Mouse (Mus musculus): ENCODE measurements around the gene Acr. TPM values are rescaled to one million over a fixed set of nuclear protein-coding genes. Genes with fewer than 3 reads are reported as not detected.
A peak's percentile ranks its signal among the peaks of the same experiment; 100 is the strongest.

Acr gene
- polyA plus RNA-seq, 1 experiment from 2014 or later = 0.06 TPM

- no peaks in the 10 kb centered on the region for H3K9me3 ChIP-seq (replicated peaks)
- no peak for ATAC-seq (ENCODE audit: low read depth)
- H3K4me1 ChIP-seq (replicated peaks) = 0 out of 2 replicates have a peak, but pooled peaks cover 1% of the 10 kb centered on the region
- H3K9ac ChIP-seq = no peak overlapping the region
- no peak overlapping the region for H3K4me2 ChIP-seq
- WGBS (ENCODE audit: insufficient replicate concordance) = 68% methylated on average over 11 of the region's 11 CpGs
- H3K36me3 ChIP-seq = no peaks in the 10 kb centered on the region
- DNase-seq = no peak
- H3K27ac ChIP-seq = no peak overlapping the region
- no peaks in the 10 kb centered on the region for H3K27me3 ChIP-seq
- no peak overlapping the region for H3K4me3 ChIP-seq (replicated peaks)
These were observed 17.5 kb downstream of the Acr start for GRCm38 (mm10) chr15:89585631-89586030.

DNA sequence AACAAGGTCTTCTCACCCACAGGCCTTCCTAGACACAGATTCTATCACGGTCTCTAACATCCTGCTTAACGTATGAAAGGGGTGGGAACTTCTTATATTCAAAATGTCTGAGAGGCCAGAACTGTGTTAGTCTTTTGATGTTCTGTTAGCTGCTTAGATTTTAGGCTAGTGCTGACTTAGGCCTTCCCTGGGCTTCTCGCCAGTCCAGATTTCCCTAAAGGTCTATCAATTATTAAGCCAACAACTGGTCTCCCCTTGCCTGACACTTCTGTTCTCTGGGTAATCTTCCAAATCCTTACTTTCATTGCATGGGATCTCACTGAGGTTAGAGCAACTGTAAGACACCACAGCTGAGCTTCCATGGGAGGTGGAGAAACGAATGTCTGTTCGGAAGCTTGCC lies 21.0 kb downstream of the Acr start:
- no peak for ATAC-seq (ENCODE audit: low read depth)
- Histone ChIP-seq H3K9ac (no peak overlapping the region), H3K36me3 (no peaks in the 10 kb centered on the region), H3K27ac (no peak overlapping the region), H3K4me3 (replicated peaks) (no peak overlapping the region), H3K9me3 (replicated peaks) (no peaks in the 10 kb centered on the region), H3K27me3 (no peaks in the 10 kb centered on the region), H3K4me1 (replicated peaks) (peaks cover 13% of the 10 kb centered on the region), H3K4me2 (no peak overlapping the region)
- 67% methylated on average over 5 of the region's 5 CpGs for WGBS (ENCODE audit: insufficient replicate concordance)
- DNase-seq = no peak

DNA sequence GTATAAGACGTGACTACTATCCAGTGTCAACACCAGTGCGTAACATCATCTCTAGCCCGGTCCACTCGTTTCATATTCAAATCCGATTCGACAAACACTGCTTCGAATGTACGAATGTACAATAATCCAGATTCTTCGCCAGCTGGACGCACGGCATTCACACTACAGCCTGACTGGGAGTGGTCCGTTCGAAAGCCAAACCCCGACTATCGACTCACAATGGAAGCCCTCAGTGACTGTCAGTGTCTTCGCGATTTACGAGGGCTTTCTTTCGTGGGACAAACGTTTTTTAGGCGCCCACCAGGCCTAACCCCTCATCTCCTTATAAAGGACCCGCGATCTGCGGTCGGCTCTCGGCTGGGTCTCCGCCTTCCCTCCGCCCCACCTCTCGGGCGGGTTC lies 23.2 kb downstream of the Acr start:
- peak overlapping the region; percentile 71 for H3K9ac ChIP-seq
- DNase-seq = no peak
- no peak overlapping the region for H3K27ac ChIP-seq
- peak; percentile 26; the same call in 1 of the 2 replicates for ATAC-seq (ENCODE audit: low read depth)
- peaks cover 13% of the 10 kb centered on the region for H3K4me1 ChIP-seq (replicated peaks)
- no peaks in the 10 kb centered on the region for H3K27me3 ChIP-seq
- no peaks in the 10 kb centered on the region for H3K36me3 ChIP-seq
- 3% methylated on average over 30 of the region's 30 CpGs for WGBS (ENCODE audit: insufficient replicate concordance)
- H3K9me3 ChIP-seq (replicated peaks) = no peaks in the 10 kb centered on the region
- H3K4me2 ChIP-seq = peak overlapping the region; percentile 72
- H3K4me3 ChIP-seq (replicated peaks) = peak overlapping the region; percentile 72

DNA sequence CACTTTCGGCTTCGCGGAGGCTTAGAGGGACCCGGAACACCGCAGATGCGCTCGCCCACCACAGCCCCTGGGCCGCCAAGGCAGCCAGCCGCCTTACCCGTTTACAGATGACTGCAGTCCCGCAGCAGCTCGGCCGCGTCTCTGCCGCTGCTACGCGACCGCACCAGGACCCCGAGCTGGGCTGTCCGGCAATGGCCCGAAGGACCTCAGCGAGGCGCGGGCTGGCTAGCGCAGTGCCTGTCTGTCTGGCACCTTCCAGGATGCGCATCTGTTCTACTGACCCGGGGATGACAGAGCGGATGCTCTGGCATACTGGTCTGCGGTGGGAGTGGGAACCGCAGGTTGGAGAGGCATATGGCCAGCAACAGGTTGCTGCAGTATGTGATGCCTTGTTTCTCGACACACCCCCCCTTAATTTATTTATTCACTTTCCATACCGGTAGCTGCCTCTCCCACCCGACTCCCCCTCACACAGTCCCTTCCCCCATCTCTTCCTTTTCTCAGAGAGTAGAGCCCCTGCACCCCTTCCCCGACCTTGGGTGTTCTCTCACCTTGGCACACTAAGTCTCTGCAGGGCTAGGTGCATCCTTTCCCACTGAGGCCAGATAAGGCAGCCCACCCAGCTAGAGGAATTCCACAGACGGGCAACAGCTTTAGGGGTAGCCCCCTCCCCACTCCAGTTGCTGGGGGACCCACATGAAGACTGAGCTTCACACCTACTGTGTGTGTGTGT lies 23.8 kb downstream of the Acr start, which contains the start of gene Rabl2:
Rabl2 (minus strand) TSS at position 201 of the 733 bp plus-strand sequence.
- under 1% methylated on average over 35 of the region's 35 CpGs for WGBS (ENCODE audit: insufficient replicate concordance)
- Histone ChIP-seq H3K27ac (no peak within 1 kb of the TSS), H3K4me2 (peak within 1 kb of the TSS; percentile 72), H3K27me3 (no peaks in the 10 kb centered on the region), H3K9ac (peak within 1 kb of the TSS; percentile 71), H3K4me3 (replicated peaks) (peak within 1 kb of the TSS; percentile 72), H3K4me1 (replicated peaks) (peaks cover 13% of the 10 kb centered on the region), H3K36me3 (no peaks in the 10 kb centered on the region), H3K9me3 (replicated peaks) (no peaks in the 10 kb centered on the region)
- DNase-seq (peak; percentile 77), ATAC-seq (ENCODE audit: low read depth) (peak; percentile 93)

DNA sequence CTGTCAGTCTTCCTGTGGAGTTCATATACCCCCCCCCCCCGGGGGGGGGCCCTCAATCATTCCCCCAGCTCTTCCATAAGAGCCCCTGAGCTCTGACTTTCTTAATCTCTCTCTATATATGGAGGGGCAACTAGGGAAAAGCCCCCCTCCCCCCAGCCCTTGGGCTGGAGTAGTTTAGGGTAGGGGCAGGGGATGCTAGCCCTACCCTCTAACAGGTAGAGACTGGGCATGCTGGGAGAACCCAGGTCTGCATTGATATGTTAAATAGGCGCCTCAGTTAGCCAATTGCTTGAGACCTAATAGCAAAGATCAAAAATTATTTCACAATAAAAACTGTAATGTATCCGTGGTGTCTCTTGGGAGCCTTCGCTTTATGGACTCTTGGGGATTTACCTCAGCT lies 24.4 kb downstream of the Acr start:
- Histone ChIP-seq H3K4me2 (peak overlapping the region; percentile 72; the same call in 1 of the 2 replicates), H3K36me3 (no peaks in the 10 kb centered on the region), H3K27me3 (no peaks in the 10 kb centered on the region), H3K9me3 (replicated peaks) (no peaks in the 10 kb centered on the region), H3K27ac (no peak overlapping the region), H3K4me1 (replicated peaks) (peaks cover 13% of the 10 kb centered on the region), H3K9ac (no peak overlapping the region; the same call in 1 of the 2 replicates), H3K4me3 (replicated peaks) (peak overlapping the region; percentile 72)
- no peak for DNase-seq
- 43% methylated on average over 4 of the region's 4 CpGs for WGBS (ENCODE audit: insufficient replicate concordance)
- no peak for ATAC-seq (ENCODE audit: low read depth)

- Histone ChIP-seq H3K9me3 (replicated peaks) (no peaks in the 10 kb centered on the region), H3K4me2 (no peak overlapping the region), H3K27me3 (no peaks in the 10 kb centered on the region), H3K27ac (no peak overlapping the region), H3K4me3 (replicated peaks) (no peak overlapping the region), H3K4me1 (replicated peaks) (no peaks in the 10 kb centered on the region), H3K36me3 (no peaks in the 10 kb centered on the region), H3K9ac (no peak overlapping the region)
- ATAC-seq (ENCODE audit: low read depth) (no peak), DNase-seq (no peak)
- WGBS (ENCODE audit: insufficient replicate concordance) = 64% methylated on average over 12 of the region's 12 CpGs
These were observed 37.9 kb downstream of the Acr start for GRCm38 (mm10) chr15:89605822-89606570.

DNA sequence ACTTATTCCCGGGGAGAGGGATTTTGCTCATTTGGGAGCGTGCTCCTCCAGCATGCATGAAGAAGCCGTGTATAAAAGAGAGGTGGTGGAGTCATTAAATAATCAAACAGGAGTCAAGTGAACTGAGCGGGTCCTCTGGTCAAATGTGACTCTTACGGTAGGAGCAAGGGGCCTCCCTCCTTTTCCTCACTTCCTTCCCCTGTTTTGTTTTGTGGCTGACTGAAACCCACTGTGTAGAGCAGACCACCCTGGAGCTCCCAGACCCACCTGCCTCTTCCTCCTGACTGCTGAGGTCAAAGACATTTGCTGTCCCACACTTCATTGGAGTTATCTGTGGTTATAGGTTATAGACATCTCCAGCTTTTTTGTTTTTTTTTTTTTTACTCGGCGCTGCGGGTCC lies 39.4 kb downstream of the Acr start:
- H3K36me3 ChIP-seq = no peaks in the 10 kb centered on the region
- 38% methylated on average over 8 of the region's 8 CpGs for WGBS (ENCODE audit: insufficient replicate concordance)
- H3K27ac ChIP-seq = no peak overlapping the region
- no peak overlapping the region for H3K9ac ChIP-seq
- H3K9me3 ChIP-seq (replicated peaks) = no peaks in the 10 kb centered on the region
- DNase-seq (no peak), ATAC-seq (ENCODE audit: low read depth) (no peak)
- no peak overlapping the region for H3K4me3 ChIP-seq (replicated peaks)
- H3K4me2 ChIP-seq = peak overlapping the region; percentile 10; the same call in 1 of the 2 replicates
- H3K4me1 ChIP-seq (replicated peaks) = no peaks in the 10 kb centered on the region
- H3K27me3 ChIP-seq = no peaks in the 10 kb centered on the region

DNA sequence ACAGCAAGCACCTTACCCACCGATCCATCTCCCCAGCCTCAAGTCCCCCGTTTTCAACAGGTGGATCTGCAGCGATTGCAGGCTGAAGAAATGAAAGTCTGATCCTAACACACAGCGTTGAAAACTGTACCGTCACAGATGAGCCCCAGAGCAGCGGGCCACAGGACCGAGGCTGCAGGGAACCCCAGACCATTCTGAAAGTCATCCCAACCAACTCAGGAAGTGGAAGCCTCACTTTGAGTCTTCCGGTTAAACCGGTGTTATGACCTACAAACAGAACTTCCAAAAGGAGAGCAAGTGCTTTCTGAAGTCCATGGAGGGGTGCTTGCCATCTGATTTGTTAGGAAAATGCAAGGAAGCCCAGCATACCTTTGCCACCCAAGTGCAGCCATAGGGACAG lies 39.8 kb downstream of the Acr start:
- H3K4me2 ChIP-seq = peak overlapping the region; percentile 10; the same call in 1 of the 2 replicates
- ATAC-seq (ENCODE audit: low read depth) = no peak

DNA sequence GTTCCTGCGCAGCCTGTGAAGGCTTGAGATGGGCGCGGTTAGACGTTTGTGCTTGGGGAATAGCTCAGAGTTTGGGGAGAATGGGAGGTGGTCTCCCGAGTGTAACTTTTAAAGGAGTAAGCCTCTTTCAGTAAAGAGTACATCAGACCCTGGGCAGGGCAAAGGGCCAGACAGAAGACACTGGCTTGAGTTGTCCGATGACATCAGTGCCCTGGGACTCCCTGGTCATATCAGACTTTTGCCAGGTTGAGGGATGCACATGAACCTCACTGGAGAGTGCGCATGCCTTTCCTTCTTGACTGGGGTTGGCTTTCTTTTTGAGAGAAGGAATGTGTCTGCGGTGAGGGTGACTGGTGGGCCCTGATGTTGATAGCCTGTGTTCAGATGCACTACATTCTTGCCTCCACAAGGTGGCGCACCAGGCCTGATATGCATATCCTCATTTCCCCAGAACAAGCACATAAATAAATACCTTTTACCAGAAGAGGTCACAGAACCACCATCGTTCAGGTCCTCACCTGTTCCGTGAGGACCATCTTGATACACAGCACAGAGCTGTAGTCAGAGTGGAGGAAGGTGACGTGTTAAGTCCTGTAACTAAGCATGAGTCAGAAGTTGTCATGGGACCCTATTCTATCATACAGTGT lies 54.3 kb downstream of the Acr start:
- H3K4me2 ChIP-seq = no peak overlapping the region
- H3K27ac ChIP-seq = no peak overlapping the region
- 70% methylated on average over 12 of the region's 12 CpGs for WGBS (ENCODE audit: insufficient replicate concordance)
- H3K4me3 ChIP-seq (replicated peaks) = no peak overlapping the region
- H3K9me3 ChIP-seq (replicated peaks) = no peaks in the 10 kb centered on the region
- H3K4me1 ChIP-seq (replicated peaks) = no peaks in the 10 kb centered on the region
- no peaks in the 10 kb centered on the region for H3K27me3 ChIP-seq
- H3K9ac ChIP-seq = no peak overlapping the region
- ATAC-seq (ENCODE audit: low read depth) (no peak), DNase-seq (no peak)
- no peaks in the 10 kb centered on the region for H3K36me3 ChIP-seq

More for the DNA sequence above, 39.8 kb downstream of the Acr start:
- 29% methylated on average over 9 of the region's 9 CpGs for WGBS (ENCODE audit: insufficient replicate concordance)
- DNase-seq = no peak
- Histone ChIP-seq H3K9me3 (replicated peaks) (no peaks in the 10 kb centered on the region), H3K4me1 (replicated peaks) (no peaks in the 10 kb centered on the region), H3K9ac (no peak overlapping the region), H3K36me3 (no peaks in the 10 kb centered on the region), H3K27me3 (no peaks in the 10 kb centered on the region), H3K27ac (no peak overlapping the region), H3K4me3 (replicated peaks) (no peak overlapping the region)

DNA sequence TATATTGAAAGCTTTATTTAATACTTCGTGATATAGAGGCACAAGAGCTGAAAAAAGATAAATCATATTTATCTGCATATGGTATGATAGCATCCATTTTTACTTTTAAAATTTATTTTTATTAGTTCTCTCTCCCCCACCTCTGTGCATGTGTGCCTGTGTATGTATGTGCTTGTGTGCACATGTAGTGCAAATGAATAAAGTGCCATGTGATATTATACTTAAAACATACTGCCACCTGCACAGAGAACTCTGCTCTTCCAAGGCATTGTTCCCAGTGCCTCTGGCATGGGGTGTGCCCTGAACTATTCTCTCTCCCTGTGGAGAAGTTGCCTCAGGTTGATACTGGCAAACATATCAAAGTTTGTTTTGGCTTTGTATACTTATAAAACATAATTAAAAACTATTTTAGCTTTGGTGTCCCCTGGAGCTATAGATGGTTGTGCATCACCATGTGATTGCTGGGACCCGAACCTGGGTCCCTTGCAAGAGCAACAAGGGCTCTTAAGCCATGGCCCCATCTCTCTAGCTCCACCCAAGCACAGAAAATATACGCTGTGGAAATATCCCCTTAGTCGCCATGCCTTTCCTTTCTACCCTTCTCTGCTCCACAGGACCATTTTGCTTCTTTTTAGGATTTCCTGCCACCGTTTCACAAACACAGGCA lies 55.0 kb downstream of the Acr start:
- no peak for DNase-seq
- no peak for ATAC-seq (ENCODE audit: low read depth)
- Histone ChIP-seq H3K4me3 (replicated peaks) (no peak overlapping the region), H3K4me1 (replicated peaks) (no peaks in the 10 kb centered on the region), H3K36me3 (no peaks in the 10 kb centered on the region), H3K27me3 (no peaks in the 10 kb centered on the region), H3K9ac (no peak overlapping the region), H3K27ac (no peak overlapping the region), H3K4me2 (no peak overlapping the region), H3K9me3 (replicated peaks) (no peaks in the 10 kb centered on the region)
- WGBS (ENCODE audit: insufficient replicate concordance) = 42% methylated on average over 5 of the region's 5 CpGs

GRCm38 (mm10) chr15:89623626-89623959 lies 55.5 kb downstream of the Acr start:
- H3K27me3 ChIP-seq = no peaks in the 10 kb centered on the region
- ATAC-seq (ENCODE audit: low read depth) = no peak
- no peaks in the 10 kb centered on the region for H3K36me3 ChIP-seq
- no peak overlapping the region for H3K4me3 ChIP-seq (replicated peaks)
- no peak overlapping the region for H3K9ac ChIP-seq
- H3K4me1 ChIP-seq (replicated peaks) = no peaks in the 10 kb centered on the region
- H3K9me3 ChIP-seq (replicated peaks) = no peaks in the 10 kb centered on the region
- WGBS (ENCODE audit: insufficient replicate concordance) = 9% methylated on average over 6 of the region's 6 CpGs
- DNase-seq = peak; percentile 22
- no peak overlapping the region for H3K4me2 ChIP-seq
- no peak overlapping the region for H3K27ac ChIP-seq

Measured in liver, embryonic 13.5 days (tissue).